Mouse (Mus musculus) cortical plate, adult 2 months (tissue): ENCODE results near the gene Zfp629.

Experiments used
- CTCF ChIP-seq: fragments of 200-500 bp; IDR thresholded peaks from 2 replicates; pipeline ENCODE4 v1.5.1; 2011; ENCODE audit warnings: mild to moderate bottlenecking, control low read depth, low read length; ENCODE audit not compliant: insufficient read depth; ENCODE audit errors: extremely low read depth
- POLR2A ChIP-seq: fragments of 200-500 bp; IDR thresholded peaks from 2 replicates; pipeline ENCODE4 v1.6.1; 2011; ENCODE audit warnings: mild to moderate bottlenecking, low read length, control low read depth; ENCODE audit not compliant: insufficient read depth; ENCODE audit errors: extremely low read depth

- TF ChIP-seq CTCF (no peak), POLR2A (no peak)
Measured at GRCm38 (mm10) chr7:127614511-127614890, 1.1 kb downstream of the Zfp629 start.
